Mouse (Mus musculus) neural tube, embryonic 10.5 days (tissue): Measurements from ENCODE around the gene Ccl27a.
A peak's percentile ranks its signal among the peaks of the same experiment; 100 is the strongest.
"Not testable (repeated sequence)": the region's sequence is repeated elsewhere in the genome, so short reads cannot be mapped to it uniquely, and the experiment has no call there.

Experiments
- DNase-seq: peaks from one replicate; pipeline ENCODE4 v3.0.0-alpha.2; 2017; ENCODE audit warnings: low spot score; ENCODE audit errors: extremely low spot score

Ccl27a gene

DNA sequence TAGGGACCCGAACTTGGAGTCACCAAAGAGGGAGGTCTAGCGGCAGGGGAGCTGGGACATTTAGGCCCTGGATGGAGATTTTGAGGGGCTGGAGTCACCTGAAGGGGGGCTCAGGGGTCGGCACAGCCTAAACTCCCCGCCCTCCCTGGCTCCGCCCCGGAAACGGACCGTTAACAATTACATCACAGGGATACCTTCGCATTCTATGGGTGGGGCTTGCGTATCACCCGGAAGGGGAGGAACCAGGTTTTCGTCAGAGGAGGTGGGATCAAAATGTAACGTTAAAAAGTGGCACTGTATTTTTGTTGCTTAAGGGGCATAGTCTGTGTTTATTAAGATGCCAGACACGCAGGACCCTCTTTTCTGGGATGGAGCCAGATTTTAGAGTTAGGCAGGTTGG lies at the start of gene Ccl27a:
Ccl27a (minus strand) TSS at position 246 of the 400 bp plus-strand sequence.
- DNase-seq = peak; percentile 74

DNA sequence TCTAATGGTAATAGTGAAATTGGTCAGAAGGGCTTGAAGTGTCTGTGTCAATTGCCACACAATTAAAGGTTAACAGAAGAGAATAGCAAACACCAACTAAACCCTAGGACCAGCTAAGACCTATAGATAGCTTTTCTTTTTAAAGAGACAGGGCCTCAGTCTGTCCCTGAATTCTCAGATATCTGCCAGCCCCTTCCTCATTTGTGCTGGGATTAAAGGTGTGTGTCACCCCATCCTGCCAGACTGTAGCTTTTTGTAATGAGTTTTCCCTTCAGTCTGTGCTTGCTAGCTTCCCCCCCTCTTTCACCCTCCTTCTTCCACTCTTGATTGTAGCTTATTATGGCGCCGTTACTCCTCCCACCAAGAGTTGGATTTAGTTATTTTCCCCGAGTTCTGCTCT lies 9.2 kb upstream of the Ccl27a start:
- DNase-seq = not testable (repeated sequence)

DNA sequence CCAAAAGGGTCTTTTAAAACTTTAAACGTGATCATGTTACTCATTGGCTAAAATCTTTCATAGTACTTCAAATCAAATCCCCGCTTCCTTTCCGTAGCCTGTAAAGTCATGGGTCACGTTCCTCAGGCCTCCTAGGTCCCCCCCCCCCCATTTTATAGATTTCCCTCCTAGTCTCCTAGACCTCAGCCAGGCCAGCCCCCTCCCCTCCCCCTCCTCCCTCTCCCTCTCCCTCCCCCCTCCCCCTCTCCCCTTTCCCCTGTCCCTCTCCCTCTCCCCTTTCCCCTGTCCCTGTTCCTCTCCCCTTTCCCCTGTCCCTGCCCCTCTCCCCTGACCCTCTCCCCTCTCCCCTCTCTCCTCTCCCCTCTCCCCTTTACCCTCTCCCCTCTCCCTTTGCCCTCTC lies 8.7 kb upstream of the Ccl27a start:
- DNase-seq = not testable (repeated sequence)

DNA sequence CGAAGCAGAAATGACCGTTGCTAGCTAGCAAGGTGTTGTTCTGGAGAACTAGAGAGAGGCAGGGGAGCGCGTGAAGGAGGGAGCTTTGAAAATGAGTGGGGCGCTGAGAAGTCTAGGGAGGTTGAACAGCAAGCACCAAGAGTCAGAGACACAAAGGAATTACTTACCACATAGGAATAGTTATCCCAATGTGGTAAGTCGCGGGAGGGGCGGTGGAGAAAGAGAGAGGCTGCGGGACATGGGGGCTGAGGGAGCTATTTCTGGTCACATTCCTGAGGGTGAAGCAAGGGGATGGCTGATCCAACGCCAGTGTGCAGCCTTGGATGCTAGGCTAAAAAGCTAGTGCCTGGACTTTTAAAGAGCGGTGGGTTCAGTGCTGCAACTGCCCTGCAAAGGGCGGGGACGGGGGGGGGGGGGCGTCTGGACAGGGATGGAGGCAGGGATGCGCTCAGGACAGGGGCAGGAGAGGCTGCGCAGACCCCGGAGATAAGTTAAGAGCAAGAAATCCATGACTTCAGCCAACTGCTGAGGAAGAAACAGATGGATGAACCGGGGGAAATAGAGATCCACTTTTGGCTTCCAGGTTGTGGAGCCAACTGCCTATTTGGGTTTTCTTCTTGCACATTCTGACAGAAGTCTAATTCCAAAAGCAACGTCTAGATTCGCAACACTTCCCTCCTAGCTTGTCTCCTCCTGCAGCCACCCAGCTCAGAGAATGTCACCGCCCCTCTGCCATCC lies 7.9 kb upstream of the Ccl27a start:
- DNase-seq = not testable (repeated sequence)

DNA sequence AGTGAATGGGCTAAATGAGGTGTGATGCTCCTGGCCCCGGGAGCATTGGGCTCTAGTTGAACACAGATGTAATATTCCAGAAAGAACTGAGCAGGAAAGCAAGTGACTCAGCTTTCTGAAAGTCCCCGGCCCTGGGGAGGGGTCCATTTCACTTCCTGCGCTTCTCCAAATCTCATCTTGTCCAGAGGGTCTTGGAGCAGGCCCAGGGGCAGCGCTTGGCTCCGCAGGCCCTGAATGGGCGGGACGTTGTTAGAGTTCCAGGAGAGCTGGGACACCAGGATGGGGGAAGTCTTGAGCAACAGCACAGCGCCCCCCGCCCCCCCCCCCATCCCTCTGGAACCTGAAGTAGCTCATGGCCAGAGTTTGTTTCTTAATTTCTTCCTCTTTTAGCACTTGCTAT lies 7.2 kb upstream of the Ccl27a start:
- DNase-seq = not testable (repeated sequence)

DNA sequence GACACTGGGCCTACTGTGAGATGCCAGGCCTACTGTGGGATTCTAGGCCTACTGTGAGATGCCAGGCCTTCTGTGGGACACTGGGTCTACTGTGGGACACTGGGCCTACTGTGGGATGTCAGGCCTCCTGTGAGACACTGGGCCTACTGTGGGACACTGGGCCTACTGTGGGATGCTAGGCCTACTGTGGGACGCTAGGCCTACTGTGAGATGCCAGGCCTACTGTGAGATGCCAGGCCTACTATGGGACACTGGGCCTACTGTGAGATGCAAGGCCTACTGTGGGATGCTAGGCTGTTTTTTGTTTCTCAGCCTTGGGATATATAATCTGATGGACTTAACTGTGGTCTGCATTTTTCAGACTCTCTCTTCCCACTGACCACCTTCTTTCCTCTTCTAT lies 1.8 kb upstream of the Ccl27a start:
- DNase-seq = not testable (repeated sequence)

DNA sequence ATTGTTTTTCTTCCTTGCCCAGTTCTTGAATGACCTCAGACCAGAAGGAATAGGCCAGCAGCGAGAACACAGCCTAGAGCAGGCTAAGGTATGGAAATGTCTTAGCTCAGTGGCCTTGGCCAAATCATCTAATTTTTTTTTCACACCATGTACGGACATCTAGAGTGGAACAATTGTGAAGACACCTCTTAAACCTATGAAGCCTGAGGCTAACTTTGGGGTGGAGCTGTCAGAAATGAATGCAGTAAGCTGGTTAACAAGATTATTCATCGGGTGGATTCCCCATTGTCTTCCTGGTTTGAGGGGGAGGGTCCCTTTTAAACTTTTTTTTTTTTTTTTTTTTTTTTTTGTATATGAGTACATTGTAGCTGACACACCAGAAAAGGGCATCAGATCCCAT lies 459 bp upstream of the Ccl27a start:
- DNase-seq = not testable (repeated sequence)

DNA sequence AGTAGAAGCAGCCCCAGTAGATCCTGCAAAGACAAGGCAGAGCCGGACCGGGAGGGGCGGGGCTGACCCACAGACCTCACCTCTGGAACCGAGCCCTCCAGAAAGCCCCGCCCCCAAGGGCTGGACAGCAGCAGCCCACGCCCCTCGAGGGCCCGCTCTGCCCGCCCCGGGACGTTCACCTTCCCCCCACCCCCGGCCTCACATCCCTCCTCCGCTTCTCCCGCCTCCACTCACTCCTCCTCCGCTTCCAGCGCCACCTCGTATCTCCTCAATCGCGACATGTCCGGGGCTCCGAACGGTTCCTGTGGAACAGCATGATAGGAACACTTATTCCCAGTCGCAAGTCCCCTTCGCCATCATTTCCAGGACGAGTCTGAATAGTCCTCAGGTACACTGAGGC lies 545 bp downstream of the Ccl27a start:
- peak; percentile 56 for DNase-seq

DNA sequence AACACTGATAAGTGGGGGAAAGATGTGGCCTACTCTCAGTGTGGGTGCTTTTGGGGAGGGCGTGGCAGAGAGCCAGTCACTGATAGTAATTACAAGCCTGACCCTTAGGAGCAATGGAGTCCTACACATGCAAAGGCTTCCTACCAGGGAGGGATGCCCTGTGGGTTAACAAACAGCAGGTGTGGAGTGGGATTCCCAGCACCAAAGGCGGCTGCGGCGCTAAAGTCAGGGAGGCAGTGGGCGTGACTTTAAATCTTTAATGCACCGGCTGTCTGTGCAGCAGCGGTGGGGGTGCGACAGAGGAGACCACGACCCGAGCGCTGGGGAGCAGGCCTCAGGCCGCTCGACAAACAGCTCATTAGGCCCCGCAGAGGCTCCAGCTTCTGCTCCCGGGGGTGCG lies 1.1 kb downstream of the Ccl27a start:
- DNase-seq = not testable (repeated sequence)

DNA sequence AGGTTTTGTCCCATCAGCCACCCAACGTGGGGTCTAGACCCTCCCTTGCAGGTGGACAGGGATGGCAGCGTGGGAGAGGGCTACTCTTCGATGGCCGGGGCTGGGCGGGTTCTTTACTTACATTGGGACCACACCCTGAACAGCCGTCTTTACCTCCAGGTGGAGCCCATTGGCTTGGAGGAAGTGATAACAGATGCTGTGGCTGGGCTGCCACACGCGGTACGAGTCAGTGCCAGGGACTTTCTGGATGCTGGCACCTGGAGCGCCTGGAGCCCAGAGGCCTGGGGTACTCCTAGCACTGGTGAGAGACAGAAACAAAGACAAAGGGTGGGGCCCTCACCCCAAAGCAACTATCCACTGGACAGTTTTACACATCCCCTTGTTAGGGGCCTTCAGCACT lies 6.7 kb downstream of the Ccl27a start:
- DNase-seq = not testable (repeated sequence)

DNA sequence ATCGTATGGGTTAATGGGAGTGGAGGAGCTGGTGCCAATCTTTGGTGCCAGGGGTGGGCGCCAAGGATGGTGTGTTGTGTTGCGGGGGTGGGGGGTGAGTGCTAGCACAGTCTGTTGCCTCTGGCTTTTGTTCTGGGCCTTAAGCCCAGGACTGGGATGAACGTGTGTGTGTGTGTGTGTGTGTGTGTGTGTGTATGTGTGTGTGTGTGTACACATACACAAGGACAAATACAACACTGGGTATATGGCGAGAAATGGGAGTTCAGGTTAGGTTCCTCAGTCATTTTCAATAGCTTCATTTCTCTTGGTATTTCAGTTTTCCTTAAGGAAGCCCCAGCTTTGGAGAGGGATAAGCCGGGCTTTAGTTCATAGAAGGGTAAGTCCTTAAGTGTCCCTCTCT lies 10.9 kb downstream of the Ccl27a start:
- DNase-seq = not testable (repeated sequence)

DNA sequence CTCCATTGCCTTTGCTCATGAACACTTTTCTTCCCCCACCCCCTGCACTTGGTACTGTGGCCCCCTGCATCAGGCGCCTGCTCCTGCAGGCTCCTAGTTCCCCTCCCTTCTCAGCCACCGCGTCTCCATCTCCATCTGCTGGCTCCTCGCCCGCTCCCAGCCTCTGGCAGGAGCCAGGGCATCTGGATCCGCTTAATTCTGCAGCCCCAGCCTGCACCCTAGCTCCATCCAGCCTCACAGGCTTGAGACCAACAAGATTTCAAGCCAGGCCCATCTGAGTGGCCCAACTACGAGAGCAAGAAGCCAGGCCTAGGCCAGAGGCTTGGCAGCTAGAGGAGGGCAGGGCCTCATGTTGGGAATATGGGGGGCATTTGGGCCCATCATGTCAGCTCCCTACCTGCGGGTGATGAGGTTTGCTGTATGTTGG lies 11.3 kb downstream of the Ccl27a start:
- peak; percentile 36 for DNase-seq

DNA sequence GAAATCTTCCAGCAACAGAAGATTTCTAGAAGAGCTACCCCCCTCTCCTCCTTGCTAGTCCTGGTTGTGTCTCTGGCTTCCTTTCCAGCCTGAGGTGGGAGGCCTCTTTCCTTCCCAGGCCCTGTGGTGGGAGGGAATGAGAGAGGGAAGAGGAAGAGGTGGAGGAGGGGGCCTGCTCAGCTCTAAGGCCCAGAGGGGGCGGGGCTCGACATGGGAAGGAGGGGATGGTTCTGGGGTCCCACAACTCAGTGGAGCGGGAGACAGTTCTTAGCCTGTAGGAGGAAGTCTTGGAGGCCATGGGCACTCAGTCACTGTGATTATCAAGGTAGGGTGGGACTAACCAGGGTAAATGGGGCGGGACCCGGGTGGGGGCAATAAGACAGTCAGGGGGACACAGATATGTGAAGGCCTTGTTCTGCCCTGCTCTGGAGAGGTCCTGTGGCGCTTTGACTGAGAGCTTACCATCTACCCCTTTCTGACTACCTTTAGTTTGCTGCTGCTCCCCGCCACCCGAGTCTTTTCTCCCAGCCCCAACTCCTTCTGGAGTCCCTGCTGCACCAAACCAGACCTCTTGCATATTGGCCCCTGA lies 11.9 kb downstream of the Ccl27a start:
- DNase-seq = peak; percentile 38

DNA sequence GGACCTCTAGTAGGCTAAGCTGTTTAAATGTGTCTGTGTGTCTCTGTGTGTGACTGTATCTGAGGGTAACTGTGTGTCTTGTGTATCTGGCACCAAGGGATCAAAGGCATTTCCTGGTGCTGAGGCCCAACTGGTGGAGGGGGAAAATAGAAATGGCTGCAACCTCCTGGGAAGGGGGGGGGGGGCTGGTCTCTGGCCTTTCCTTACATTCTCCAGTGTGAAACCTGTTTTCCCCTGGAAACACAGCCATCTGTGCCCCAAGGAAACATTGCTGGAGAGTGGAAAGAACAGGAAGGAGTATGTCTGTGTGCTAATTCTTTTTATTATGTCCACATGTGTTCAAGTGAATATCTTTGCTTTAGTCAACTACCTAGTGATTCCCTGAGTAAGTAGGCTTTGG lies 12.4 kb downstream of the Ccl27a start:
- no peak for DNase-seq

DNA sequence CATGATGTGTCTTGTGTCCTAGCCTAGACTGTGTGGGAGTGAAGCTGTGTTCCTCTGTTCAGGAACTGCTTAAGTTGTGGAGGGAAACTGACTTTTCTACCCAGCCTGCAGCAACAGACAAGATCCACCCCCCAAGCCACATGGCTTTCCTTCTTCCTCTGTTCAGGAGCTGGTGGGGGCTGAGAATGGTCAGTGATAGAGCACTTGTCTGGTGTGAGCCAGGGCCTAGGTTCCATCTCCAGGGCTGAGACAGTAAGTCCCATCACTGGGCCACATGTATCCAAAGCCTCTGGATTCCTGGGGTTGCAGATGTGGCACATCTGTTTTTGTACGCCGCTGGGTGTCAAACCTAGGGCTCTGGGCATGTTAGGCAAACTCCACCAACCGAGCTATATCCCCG lies 13.1 kb downstream of the Ccl27a start:
- DNase-seq = no peak

DNA sequence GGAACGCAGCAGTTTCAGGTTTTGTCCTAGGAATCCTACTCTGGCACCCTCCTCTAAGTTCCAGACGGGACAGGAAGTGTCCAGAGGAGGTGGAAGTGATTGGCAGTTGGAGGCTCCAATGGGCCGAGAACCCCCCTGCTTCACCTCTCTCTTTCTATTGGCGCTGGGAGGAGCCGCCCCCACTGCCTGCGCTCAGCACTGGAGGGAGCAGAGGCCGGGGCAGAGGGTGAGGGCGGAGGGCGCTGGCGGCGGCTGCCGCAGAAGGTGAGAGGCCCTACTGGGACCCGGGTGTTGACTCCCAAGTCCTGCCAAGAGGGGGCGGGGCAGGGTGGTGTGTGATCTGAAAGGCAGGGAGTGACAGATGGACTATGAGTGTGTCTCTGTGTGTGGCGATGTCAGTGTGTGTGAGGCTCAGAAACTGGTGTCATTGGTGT lies 13.7 kb downstream of the Ccl27a start:
- DNase-seq = peak; percentile 83

DNA sequence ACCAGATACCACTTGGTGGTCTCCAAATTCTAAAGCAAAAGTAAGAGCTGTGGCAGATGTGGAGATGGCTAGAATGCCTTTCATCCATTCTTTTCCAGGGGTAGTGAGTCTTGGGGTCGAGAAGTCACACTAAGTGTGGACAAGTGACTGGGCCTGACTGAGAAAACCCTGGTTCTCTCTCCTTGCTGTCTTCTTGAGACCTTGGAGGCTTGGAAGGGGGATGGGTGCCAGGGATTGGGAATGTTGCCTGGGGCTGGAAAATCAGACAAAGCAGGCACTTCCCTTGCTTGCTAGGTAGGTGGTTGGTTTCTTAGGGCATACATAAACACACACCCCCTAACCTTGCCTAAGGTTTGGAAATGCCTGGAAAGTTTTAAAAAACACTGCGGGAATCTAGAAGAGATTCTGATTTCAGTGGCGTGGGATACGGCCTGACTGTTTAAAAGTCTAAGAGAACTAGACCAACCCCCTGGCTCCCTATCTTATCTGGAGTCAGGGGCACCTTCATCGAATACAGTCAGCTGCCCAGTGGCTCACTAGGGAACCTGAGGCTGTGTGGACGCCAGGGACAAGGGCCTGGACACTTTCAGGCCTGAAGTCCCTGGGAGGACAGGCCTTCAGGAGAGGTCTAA lies 14.3 kb downstream of the Ccl27a start:
- DNase-seq = no peak

DNA sequence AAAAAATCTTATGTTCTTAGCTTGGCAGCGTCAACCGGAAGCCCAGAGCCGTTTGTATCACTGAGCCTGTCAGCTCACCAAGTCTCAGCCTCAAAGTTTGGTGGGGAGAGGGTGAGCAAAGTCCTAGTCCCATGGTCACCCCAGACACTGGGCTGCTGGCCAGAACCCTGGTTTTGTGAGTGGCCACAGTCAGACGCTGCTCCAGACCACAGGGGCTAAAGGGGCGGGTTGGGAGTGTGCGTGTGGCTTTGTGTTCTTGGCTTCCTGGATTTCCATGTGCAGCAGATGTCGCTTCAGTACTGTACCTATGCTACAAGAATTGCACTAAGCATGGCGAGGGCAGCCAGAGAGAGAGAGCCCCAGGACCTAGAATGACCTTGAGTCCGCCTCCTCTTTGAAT lies 14.8 kb downstream of the Ccl27a start:
- DNase-seq = no peak

DNA sequence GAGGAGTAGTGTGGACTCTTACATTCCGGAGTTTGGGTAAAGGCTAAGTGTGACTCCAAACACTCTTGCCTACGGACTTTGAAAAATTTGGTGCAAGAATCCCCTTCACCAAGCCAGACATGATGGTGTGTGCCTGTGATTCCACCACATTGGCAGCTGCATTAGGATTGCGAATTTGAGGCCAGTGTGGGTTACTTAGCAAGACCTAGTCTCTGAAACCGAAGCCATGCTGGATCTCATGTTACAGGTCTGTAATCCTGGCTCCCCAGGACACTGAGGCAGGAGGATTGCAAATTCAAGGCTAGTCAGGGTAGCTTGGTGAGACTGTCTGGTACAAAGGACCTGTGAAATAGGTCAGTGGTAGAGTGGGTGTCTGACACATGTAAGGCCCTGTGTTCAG lies 15.3 kb downstream of the Ccl27a start:
- DNase-seq = no peak

DNA sequence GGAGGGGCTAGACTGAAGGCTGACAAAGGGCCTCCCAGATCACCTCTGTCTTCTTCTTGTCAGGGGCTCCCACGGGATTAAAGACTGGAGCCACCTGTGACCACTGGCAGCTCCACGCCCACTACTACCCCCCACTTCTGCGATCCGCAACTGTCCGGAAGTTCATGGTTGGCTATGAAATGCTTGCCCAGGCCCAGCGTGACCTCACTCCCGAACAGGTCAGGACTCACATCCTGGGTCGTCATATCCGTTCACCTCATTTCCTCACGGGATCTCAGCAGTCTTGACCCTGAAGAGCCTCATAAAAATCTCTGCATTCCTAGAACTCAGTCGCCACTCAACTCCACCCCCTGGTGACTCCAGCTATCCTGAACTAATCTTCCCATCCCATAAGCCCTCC lies 16.0 kb downstream of the Ccl27a start:
- DNase-seq = no peak

DNA sequence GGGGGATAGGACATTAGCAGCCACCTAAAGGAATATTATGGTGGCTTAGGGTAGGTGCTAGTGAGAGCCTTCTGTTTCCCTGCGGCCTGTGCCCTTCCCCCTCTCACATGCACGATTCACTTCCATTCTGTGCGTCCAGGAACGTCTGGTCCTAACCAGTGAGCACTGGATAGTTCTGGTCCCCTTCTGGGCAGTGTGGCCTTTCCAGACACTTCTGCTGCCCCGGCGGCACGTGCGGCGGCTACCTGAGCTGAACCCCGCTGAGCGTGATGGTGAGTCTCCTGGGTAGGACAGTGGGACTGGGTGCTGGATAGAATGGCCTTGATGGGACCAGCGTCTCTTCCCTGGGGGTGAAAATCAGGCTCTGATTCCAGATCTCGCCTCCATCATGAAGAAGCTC lies 16.7 kb downstream of the Ccl27a start:
- no peak for DNase-seq

DNA sequence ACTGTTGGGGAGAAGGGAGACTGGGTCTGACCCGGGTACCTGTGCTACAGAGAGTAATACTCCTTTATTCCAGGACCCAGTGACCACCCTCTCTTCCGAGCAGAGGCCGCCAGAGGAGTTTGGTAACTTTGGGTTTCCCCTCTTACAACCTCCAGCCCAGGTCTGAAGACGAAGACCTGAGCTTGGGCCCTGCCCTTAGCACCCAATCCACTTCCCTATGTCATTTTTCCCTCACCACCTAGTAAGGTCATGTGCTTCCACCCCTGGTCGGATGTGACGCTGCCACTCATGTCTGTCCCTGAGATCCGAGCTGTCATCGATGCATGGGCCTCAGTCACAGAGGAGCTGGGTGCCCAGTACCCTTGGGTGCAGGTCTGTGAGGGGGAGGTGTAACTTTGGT lies 17.6 kb downstream of the Ccl27a start:
- DNase-seq = no peak
